ENCODE assay signal across 9 mouse cellular contexts in genomic region chr14:56398001-56398400, GRCm38 (mm10). TPM values are rescaled to one million over a fixed set of nuclear protein-coding genes. Genes with fewer than 3 reads are reported as not detected.
DNase-seq lines count a peak whose midpoint lies in the region; ATAC-seq and TF ChIP-seq lines count a peak whose summit lies in the region.
"Had no signal": no experiment of that assay in that cellular context is flagged by ENCODE, and none has a peak within 500 bp of the region (broad histone marks: within the 10 kb centered on the region; RNA-seq: fewer than 3 reads in every experiment).

No protein-coding gene starts in this region.

- intact Hi-C loops in heart, postnatal 36 days (cut with DNase I) = loop anchor here (2.0 to 5.0 kb wide), 2 partner anchors 23 to 86 kb away; no protein-coding TSS in a partner anchor

- TF ChIP-seq POLR2A in thymus, adult 2 months (IDR thresholded peaks at IDR 0.05; ENCODE audit: control insufficient read depth, extremely low read depth, insufficient read depth, low read length, poor library complexity) = no peak

- no peak for TF ChIP-seq EP300 in lung, postnatal 0 days (IDR thresholded peaks at IDR 0.05)

- H3K4me2 ChIP-seq in heart, embryonic 11.5 days = no peak overlapping the region
- H3K4me2 ChIP-seq in lung, postnatal 0 days (replicated peaks; ENCODE audit: low read depth, low read length) = no peak overlapping the region
- no peak overlapping the region for H3K4me2 ChIP-seq in midbrain, embryonic 16.5 days (ENCODE audit: low read length)

- H3K36me3 ChIP-seq in heart, embryonic 11.5 days (ENCODE audit: control insufficient read depth, insufficient read depth, low read length) = no peaks in the 10 kb centered on the region
- H3K36me3 ChIP-seq in thymus, adult 2 months (ENCODE audit: control insufficient read depth, insufficient read depth, low read length) = no peaks in the 10 kb centered on the region
- H3K36me3 ChIP-seq in lung, postnatal 0 days (ENCODE audit: insufficient read depth, low read length) = no peaks in the 10 kb centered on the region
- H3K36me3 ChIP-seq in midbrain, embryonic 16.5 days (ENCODE audit: control insufficient read depth, insufficient read depth, low read length) = no peaks in the 10 kb centered on the region

- no peak overlapping the region for H3K9ac ChIP-seq in heart, embryonic 11.5 days (ENCODE audit: low read depth, low read length)
- H3K9ac ChIP-seq in lung, postnatal 0 days (replicated peaks; ENCODE audit: low read depth) = no peak overlapping the region
- no peak overlapping the region for H3K9ac ChIP-seq in midbrain, embryonic 16.5 days (ENCODE audit: low read depth, low read length)

- H3K27me3 ChIP-seq in heart, embryonic 11.5 days (ENCODE audit: control insufficient read depth, insufficient read depth, low read length) = no peaks in the 10 kb centered on the region
- H3K27me3 ChIP-seq in thymus, adult 2 months (ENCODE audit: control insufficient read depth, insufficient read depth, low read length) = no peaks in the 10 kb centered on the region
- H3K27me3 ChIP-seq in lung, postnatal 0 days (replicated peaks; ENCODE audit: insufficient read depth, low read length) = no peaks in the 10 kb centered on the region
- H3K27me3 ChIP-seq in midbrain, embryonic 16.5 days (ENCODE audit: control insufficient read depth, insufficient read depth, low read depth, low read length) = no peaks in the 10 kb centered on the region

- H3K4me1 ChIP-seq in heart, embryonic 11.5 days (ENCODE audit: control insufficient read depth, insufficient read depth, low read length) = peaks cover 7% of the 10 kb centered on the region; the same call in 1 of the 2 replicates
- H3K4me1 ChIP-seq in thymus, adult 2 months (replicated peaks; ENCODE audit: control insufficient read depth, insufficient read depth, low read length) = no peaks in the 10 kb centered on the region
- no peaks in the 10 kb centered on the region for H3K4me1 ChIP-seq in lung, postnatal 0 days (ENCODE audit: insufficient read depth, low read depth, low read length)
- H3K4me1 ChIP-seq in midbrain, embryonic 16.5 days (ENCODE audit: control insufficient read depth, insufficient read depth, low read length) = no peaks in the 10 kb centered on the region

- ATAC-seq in heart, embryonic 11.5 days (replicated peaks; ENCODE audit: insufficient number of reproducible peaks, low FRiP score, low TSS enrichment) = no peak
- 0 out of 2 replicates have a peak, but pooled peaks have one; percentile 40 for ATAC-seq in lung, postnatal 0 days
- ATAC-seq in inflammation-experienced regulatory T-cells, adult 6 months = no peak
- ATAC-seq in midbrain, embryonic 16.5 days = no peak

- H3K9me3 ChIP-seq in heart, embryonic 11.5 days (replicated peaks; ENCODE audit: control insufficient read depth, low read length) = no peaks in the 10 kb centered on the region
- H3K9me3 ChIP-seq in lung, postnatal 0 days (ENCODE audit: low read length) = no peaks in the 10 kb centered on the region
- H3K9me3 ChIP-seq in midbrain, embryonic 16.5 days (replicated peaks; ENCODE audit: control insufficient read depth, low read length, poor library complexity, severe bottlenecking) = no peaks in the 10 kb centered on the region

- no peak for TF ChIP-seq CTCF in thymus, adult 2 months (IDR thresholded peaks at IDR 0.05; ENCODE audit: borderline replicate concordance, control insufficient read depth, extremely low read depth, insufficient read depth, low read length, poor library complexity)
- TF ChIP-seq CTCF in lung, postnatal 0 days (IDR thresholded peaks at IDR 0.05) = peak; percentile 91

- DNase-seq in heart, postnatal 36 days = peak; percentile 4 to 10
- DNase-seq in thymus, adult 2 months = peak; percentile 16
- DNase-seq in thymus, adult 18-20 months = no peak
- peak; percentile 22 to 24 for DNase-seq in cerebellum, postnatal 36 days
- DNase-seq in lung, postnatal 0 days (ENCODE audit: low spot score) = peak; percentile 72

- no peak overlapping the region for H3K27ac ChIP-seq in heart, embryonic 11.5 days (ENCODE audit: low read depth, low read length)
- no peak overlapping the region for H3K27ac ChIP-seq in thymus, adult 2 months (ENCODE audit: control insufficient read depth, insufficient read depth, low read length)
- H3K27ac ChIP-seq in lung, postnatal 0 days (ENCODE audit: low read length) = no peak overlapping the region
- H3K27ac ChIP-seq in midbrain, embryonic 16.5 days (ENCODE audit: low read length) = no peak overlapping the region

- H3K4me3 ChIP-seq in heart, embryonic 11.5 days (ENCODE audit: low read depth, low read length) = no peak overlapping the region
- H3K4me3 ChIP-seq in thymus, adult 2 months (ENCODE audit: control insufficient read depth, insufficient read depth, low read length) = no peak overlapping the region
- H3K4me3 ChIP-seq in lung, postnatal 0 days (ENCODE audit: low read depth, low read length) = no peak overlapping the region
- H3K4me3 ChIP-seq in midbrain, embryonic 16.5 days (ENCODE audit: low read depth, low read length) = no peak overlapping the region

RNA-seq across cellular contexts. Expression of gene Rnf17, which starts 4.4 kb away (rescaled TPM):
- under 1 TPM; 0.24 to 0.67 TPM for total RNA-seq in heart, postnatal 36 days (2021)
- polyA plus RNA-seq in heart, embryonic 11.5 days (2014; fragmentation: Nextera tagmentation; extraction: Ambion mirVana) = 3.2 and 4.8 TPM in 2 replicates
- polyA plus RNA-seq in thymus, adult 2 months (2012; rRNA removed) = 0.03 TPM in 1 of 2 replicates, not detected in the other
- polyA plus RNA-seq in lung, postnatal 0 days (2015; fragmentation: Nextera tagmentation; extraction: Ambion mirVana) = 0.39 and 0.47 TPM in 2 replicates
- polyA plus RNA-seq in inflammation-experienced regulatory T-cells, adult 6 months (2017; shearing (Covaris generic)) = 1 to 10 TPM in 1 of 3 experiments, under 1 TPM in 2; 0.45 to 2.5 (median 0.51) TPM
- 1.3 and 1.7 TPM in 2 replicates for polyA plus RNA-seq in midbrain, embryonic 16.5 days (2015; fragmentation: Nextera tagmentation; extraction: Ambion mirVana)
- polyA plus RNA-seq: small intestine, adult 2 months had no signal

RNA-seq across cellular contexts. Expression of gene Atp12a, which starts 33.1 kb away (rescaled TPM):
- not detected for total RNA-seq in heart, postnatal 36 days (2021)
- polyA plus RNA-seq in heart, embryonic 11.5 days (2014; fragmentation: Nextera tagmentation; extraction: Ambion mirVana) = not detected in 2 replicates
- polyA plus RNA-seq in thymus, adult 2 months (2012; rRNA removed) = 0.23 and 0.69 TPM in 2 replicates
- 1.7 and 1.8 TPM in 2 replicates for polyA plus RNA-seq in lung, postnatal 0 days (2015; fragmentation: Nextera tagmentation; extraction: Ambion mirVana)
- not detected for polyA plus RNA-seq in inflammation-experienced regulatory T-cells, adult 6 months (2017; shearing (Covaris generic))
- 0.23 and 0.30 TPM in 2 replicates for polyA plus RNA-seq in midbrain, embryonic 16.5 days (2015; fragmentation: Nextera tagmentation; extraction: Ambion mirVana)
- polyA plus RNA-seq: small intestine, adult 2 months had no signal

Comparison
In these comparisons a context has a peak if more than half of its experiments do, and no peak if none do; other contexts are left out.
1. DNase-seq: peak in heart, postnatal 36 days (2 of 2), thymus, adult 2 months (single experiment), cerebellum, postnatal 36 days (2 of 2) and lung, postnatal 0 days (single experiment); none in thymus, adult 18-20 months (0 of 2).